Mouse (Mus musculus) v-Abl transformed pro-B cells (cell line): Measurements from ENCODE around the gene Cox4i1.

Experiments used
- in situ Hi-C, 2 experiments: fragments of 400-800 bp; cut with MboI; formaldehyde crosslinking; loops; one replicate each; pipeline ENCODE4 v1.15.1; 2025; ENCODE audit not compliant: unreplicated experiment in 2 of 2

Cox4i1 gene

DNA sequence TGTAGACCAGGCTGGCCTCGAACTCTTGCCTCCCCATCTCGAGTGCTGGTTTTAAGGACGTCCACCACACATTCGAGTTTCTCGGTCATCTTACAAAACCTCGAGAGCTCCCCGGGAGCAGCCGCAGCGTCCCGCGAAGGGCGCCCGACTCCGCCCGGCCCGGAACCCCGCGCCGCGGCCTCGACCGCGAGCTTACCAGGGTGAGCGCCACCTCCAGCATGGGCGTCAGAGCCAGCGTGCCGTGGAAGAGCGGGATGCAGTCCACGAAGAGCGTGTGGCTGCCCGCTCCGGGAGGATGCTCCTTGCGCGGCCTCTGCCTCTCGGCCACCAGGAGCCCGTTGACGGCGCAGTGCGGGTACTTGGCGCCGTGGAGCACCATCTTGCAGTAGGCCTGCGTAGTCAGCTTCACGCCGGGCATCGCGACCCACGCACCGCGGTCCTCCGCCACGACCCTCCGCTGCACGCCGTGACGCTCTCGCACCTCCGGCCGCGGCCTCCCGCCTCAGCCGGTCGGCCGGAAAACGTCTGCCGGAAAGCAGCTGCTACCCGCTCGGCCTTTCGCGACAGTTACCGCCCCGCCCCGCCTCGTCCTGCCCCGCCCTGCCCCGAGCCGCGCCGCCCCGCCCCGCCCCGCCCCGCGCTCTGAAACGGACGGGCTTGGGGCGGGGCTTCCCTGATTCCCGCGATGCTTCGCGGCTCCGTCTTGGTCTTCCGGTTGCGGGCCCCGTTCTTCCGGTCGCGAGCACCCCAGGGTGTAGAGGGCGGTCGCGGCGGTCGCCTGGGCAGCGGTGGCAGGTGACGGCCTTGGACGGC lies at the start of gene Cox4i1, which contains the start of gene Gm27021:
Gene Cox4i1 (plus strand): TSS at position 662 of the 813 bp plus-strand sequence.
Gene Gm27021 (minus strand): TSS at position 519 of the 813 bp plus-strand sequence.
- in situ Hi-C loops: loop anchor here in 1 of 2 experiments (25.0 kb wide), 1 partner anchor 1170 kb away; the partner anchor contains the start of gene Klhdc4

DNA sequence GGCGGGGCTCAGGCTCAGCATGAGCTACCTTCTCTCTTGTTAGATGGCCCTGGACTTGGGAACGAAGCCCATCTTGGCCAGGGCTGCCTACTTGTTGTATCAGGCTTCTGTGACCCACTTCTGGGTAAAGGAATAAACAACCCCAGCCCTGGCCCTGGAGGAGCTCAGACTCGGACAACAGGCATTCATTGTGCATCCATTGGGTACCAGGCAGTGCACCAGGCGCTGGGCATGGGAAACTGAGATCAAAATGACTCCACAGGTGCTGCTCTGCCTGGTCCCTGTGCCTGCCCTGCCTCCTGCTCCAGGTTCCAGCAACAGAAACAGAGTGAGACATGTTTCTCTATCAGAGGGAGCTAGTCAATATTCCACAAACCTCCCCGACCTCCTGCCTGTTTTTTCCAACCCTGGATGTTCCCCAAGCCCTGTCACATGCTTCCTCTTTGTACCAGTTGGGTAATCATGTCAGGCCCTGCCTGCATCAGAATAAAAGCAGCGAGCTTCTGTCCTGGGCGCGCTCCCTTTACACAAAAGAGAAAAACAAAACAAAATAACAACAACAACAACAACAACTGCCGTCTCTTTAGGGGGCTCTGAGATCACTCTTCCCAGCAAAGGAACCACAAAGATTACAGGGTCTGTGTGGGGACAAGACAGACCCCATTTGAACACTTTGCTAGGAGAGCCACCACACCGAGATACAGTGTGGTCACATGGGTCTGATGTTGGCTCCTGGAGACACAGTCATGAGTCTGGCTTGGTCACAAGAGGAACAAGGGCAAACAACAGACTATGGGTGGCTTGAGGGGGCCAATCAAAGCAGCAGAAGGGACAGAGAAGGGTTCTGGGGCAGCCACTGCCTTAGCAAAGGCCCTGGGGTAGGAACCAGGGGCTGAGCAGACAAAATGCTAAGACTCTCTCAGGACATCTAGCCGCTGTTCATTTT lies 48.5 kb upstream of the Cox4i1 start:
- in situ Hi-C loops: loop anchor here in 1 of 2 experiments (25.0 kb wide), 1 partner anchor 657 kb away; no protein-coding TSS in a partner anchor

DNA sequence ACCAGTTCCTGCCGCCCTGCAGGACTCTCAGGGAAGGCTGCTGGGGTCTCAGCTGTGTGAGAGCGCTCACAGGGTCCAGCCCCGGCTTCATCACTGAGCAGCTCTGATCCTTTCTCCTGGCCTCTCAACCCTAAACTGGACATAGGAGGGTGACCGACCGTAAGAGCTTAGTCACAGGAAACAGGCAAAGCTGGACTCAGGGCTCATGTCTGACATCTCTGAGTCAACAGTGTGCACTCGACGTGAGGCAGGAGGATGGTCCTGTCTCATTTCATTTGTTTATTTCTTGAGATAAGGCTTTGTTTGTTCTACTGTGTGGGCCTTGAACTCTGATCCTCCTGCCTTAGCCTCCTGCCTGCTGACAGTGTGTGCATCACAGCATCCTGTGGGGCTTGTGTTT lies 47.6 kb upstream of the Cox4i1 start:
- in situ Hi-C loops: loop anchor here in 1 of 2 experiments (25.0 kb wide), 1 partner anchor 658 kb away; no protein-coding TSS in a partner anchor

DNA sequence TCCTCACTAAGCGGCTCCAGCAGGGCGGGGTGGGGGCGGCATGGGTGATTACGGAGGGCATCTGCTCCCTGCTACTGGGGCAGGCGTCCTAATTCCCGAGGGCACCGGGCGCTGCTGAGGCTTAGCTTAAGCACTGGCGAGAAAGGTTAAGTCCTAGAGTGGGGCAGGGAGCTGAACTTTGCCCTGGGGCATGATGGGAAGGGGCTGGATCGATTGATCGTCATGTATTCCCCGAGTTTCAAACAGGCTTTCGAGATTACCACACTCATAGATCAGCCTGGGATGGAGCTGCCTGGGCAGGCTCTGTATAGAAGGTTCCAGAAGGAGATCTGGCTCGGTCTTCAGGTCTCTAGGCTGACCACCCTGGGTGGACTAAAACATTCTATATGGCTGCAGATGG lies 45.9 kb upstream of the Cox4i1 start:
- in situ Hi-C loops: loop anchor here in 1 of 2 experiments (25.0 kb wide), 1 partner anchor 660 kb away; no protein-coding TSS in a partner anchor

DNA sequence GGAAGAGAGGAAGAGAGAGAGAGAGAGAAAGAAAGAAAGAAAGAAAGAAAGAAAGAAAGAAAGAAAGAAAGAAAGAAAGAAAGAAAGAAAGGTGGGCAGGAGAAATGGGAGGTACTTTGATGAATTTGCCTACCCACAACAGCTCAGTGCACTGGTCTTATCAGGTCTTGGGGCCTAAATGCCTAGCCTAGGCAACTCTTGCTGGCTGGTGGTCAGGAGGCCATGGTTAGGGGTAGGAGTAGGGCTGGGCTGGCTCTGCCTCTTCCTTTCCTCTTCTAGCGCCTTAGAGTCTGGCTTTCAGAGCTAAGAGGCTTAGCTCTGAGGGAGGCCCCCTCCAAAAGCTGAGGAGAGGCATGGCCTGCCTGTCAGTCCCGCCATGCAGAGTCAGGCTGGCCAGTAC lies 44.4 kb upstream of the Cox4i1 start:
- in situ Hi-C loops: loop anchor here in 1 of 2 experiments (25.0 kb wide), 1 partner anchor 661 kb away; no protein-coding TSS in a partner anchor

DNA sequence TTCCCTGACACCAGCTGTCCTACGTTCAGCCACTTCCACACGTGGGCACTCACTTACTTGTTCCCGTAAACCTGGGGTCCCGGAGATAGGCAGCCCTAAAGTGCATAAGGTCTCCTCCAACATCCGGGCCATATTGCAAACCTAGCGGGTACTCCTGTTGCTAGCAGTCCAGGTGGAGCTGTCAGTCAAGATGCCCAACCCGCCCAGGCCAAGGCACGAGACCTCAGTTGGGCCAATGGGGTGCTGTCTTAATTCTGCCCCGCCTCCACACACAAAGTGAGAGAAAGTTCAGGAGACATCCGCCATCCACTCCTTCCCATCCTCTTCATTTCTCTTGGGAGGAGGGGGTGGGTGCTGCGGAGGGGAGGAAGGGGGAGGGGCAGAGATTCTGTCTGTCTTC lies 41.6 kb upstream of the Cox4i1 start:
- in situ Hi-C loops: no loop called here

DNA sequence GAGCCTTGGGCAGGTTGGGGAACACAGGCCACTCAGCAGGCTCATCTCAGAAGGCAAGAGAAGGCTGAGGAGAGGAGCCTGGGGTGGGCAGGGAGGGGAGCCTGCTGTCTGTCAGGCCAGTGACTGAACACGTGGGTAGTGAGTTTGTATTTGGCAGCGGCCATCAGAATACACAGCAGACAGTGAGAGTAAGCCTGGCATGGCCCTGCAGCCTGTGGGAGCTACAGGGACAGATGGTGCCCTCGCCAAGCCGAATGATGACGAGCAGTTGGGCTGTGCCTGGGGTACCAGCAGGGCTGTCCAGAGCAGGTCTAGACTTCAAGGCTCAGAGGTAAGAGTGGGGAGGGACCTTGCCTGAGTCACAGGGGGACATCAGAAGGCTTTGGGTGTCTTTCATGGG lies 40.7 kb upstream of the Cox4i1 start:
- in situ Hi-C loops: no loop called here

DNA sequence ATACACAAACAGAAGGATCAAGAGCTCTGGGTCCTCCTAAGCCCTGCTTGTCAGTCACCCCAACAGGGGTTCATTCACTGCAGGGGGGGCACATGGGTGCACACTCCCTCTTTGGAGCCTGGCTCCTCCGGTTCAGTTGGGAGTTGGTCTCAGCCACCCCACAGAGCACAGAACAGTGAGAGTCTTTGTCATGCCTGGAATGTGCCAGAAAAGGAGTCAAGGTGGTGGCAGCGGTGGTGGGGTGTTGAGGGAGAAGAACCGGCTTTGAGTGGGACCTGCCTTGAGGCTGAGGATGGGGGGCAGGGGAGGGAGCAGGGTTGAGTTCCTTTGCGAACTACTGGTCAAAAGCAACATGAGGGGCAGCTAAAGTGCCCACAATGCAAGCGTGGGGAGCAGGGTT lies 38.0 kb upstream of the Cox4i1 start:
- in situ Hi-C loops: no loop called here

DNA sequence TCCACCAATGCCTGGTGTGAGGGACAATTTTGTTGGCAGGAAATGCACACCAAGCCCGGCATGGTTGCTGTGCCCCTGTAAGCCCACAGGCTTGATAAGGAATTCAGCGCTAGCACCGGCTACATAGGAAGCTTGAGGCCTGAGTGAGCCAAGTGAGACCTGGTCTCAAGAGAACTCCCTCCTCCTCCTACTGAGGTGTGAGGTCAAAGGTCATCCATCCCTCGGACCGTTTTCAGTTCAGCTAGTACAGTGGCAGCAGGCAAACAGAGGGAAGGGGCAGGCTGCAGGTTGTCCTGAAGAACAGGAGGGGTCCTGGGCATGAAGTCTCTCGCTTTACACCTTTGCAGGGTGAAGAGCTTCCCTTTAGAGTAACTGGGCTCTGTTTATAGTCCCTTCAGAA lies 37.2 kb upstream of the Cox4i1 start:
- in situ Hi-C loops: no loop called here

DNA sequence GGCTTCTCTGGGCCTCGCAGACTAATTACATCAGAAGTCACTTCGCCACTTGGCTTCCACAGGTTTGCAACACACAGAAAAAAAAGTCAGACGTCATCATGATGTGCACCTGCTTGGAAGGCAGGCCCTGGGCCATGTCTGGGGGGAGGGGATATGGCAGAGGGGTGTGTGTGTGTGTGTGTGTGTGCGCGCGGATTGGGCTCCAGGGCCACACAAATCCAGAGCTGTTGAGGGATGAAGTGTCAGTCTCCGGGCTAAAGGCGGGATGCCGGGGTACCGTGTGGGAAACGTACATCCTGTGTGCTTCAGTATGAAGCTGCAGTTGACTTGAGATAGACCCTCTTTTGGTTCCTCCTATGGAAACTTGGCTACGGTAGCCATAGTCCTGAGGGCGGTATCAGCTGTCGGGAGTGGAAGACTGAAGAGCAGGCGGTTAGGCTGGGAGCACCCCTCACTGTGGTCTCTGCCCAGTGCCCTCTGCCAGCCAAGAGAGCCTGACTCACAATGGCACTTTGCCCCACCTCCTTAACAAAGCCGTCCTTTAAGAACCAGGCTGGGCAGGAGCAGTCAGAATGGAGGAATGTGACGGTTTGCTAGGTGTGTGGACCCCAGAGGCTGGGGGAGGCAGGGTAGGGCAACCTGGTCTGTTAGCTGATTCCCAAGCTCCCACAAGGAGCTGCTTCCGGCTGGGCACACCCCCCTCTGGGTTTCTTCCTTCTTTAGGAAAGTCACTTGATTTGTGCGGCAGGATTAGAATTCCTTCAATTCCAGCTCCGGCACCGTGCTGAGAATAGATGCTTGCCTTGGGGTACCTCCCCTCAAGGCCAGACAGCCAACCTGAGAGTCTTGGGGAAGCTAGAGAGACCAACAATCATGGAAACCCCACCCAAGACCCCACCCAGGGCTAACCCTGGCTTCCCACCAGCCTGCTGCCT lies 36.3 kb upstream of the Cox4i1 start:
- in situ Hi-C loops: no loop called here

DNA sequence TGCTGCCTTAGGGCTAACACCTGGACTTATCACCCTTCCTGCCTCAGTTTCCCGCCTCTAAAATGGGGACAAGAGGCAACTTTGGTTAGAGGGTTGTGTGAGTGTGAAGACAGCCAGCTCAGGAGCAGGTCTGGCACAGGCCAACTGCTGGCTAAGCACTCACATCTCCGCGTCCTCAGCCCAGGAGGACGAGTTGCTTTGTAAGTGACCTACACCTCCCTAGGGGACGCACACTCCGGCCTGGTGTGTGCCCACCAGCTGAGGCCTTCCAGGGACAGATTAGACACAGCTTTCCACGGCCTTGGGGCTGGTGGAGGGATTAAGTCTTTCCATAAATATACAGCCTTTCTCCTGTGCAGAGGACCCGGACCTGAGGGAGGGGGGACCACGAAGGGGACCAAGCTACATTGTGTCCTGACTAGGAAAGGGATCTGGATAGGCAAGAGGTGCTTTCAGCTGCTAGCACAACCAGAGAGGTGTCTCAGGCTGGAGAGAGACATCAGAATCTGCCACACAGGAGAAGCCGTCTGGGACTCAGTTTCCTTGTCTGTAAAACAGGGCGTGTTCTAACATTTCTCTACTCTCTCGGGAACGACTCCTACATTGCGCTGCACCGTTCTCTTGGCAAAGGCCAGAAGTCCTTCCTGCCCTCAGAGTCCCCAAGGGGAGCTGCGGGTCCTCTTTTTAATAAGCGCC lies 34.9 kb upstream of the Cox4i1 start:
- in situ Hi-C loops: no loop called here

DNA sequence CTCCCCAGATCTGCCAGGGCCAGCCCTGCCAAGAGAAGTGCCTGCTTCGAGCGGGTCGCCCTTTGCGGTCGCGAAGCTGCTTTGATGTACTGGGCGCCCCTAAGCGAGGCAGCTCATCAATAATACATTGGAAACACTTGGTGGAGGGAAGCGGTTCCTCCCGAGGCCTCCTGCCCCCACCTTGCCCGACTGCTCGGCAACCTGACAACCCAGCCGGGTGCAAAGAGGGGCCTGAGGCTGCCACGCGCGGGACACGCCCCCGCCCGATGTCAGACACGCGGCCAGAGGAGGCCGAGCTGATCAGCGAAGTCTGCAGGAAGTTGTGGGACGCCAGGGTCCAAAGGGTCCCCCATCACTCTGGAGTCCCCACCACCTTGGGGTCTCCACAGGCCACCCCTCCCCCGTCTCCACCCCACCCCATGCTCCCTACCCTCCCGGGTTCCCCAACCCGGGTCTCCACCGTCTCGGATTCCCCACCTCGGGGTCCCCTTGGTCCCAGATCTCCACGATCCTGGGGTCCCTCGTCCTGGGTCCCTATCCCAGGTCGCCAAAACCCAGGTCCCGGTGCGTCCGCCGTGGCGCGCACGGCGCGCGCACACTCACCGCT lies 34.3 kb upstream of the Cox4i1 start:
- in situ Hi-C loops: no loop called here

DNA sequence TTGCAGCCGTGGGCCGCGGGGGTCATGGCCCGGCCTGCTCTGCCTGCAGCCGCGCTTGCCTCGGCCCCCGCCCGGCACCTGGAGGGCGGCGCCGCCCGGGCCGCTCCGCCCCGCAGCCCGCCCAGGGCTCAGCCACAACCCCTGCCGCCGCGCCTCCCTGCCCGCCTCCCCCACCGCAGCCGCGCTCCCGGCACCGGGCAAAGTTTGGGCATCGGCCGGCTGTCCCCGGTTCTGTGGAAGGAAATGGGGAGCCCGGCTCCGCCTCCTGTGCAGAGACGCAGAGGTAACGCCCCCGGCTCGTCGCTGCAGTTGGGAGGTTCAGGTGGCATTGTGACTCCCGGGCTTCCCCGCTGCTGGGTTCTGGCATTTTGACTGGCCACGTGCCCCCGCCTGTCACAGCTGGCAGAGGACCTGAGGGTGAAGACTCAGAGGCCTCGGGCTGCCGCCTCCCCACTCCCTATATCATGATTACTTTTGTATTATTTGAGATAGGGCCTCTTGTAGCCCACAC lies 33.6 kb upstream of the Cox4i1 start:
- in situ Hi-C loops: no loop called here

DNA sequence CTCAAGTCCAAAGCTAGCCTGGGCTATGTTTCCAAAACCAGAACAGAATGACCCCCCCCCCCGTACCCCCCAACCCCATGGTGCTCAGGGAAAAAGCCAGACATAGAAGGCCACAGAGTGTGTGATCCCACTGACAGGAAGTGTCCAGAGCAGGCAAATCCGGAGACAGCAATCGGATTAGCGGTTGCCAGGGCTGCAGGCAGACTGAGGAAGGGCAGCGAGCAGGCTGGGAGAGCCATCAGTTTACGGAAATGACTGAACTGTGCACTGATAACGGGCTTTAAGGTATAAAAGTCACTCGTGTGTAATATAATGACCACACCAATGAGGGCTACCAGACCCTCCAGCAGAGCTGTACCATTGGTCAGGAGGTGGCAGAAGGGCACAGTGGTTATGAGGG lies 26.8 kb upstream of the Cox4i1 start:
- in situ Hi-C loops: no loop called here

DNA sequence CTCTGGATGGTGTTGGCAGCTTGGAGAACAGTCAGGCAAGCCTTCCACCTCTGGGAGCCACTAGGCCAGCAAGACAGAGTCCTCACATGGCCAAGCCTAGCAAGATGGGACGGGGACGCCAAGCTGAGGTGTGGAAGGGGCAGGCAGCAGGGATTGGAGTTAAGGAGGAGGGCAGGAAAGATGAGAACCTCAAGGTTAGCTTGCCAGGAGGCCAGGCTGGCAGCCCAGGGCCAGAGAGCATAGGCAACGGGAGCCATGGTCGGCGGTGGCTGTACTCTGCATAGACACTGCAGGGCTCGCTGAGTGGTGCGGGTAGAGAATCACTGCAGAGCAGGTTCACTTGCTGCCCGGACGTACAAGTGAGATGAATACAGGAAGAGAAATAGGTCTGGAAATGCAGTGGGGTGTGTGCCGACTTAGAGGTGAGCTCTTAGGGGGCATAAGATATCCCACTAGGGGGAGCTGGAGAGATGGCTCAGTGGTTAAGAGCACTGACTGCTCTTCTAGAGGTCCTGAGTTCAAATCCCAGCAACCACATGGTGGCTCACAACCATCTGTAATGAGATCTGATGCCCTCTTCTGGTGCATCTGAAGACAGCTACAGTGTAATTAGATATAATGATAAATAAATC lies 25.9 kb upstream of the Cox4i1 start:
- in situ Hi-C loops: no loop called here

DNA sequence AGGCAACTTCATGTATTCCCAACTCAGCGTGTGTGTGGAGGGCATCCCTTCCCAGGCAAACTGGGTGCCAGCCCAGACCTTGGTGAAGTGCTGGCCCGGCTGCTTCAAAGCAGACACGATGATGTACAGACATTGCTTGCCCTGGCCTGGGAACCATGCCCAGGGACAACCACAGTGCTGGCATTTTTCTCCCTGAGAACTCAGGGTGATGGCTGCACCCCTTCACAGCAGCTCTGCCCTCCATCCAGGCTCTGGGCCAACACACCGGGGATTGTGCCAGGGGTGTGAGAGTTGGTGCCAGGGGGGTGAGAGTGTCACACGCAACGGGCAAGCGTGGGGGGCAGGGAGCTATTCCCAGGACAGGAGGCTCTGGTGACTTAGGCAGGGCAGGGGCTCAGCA lies 23.4 kb upstream of the Cox4i1 start:
- in situ Hi-C loops: no loop called here

DNA sequence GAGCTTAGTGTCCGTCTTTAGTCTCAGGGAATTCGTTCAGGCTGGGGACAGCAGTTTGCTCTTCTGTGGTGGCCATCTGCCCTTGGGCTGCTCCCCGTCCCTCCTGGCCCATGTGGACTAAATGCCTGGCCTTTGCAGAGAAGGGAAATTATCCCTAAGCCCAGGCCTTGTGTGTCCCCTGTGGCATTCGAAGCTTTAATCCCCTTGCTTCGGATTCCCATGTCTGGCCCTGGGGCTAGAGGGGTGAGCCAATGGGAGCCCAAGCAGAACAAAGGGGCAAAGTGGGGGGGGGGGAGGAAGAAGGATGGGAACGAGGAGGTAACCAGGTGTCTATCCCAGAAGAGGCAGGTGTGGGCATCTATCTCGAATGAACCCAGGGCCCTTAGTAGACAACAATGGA lies 20.5 kb upstream of the Cox4i1 start, which contains the start of gene 1190005I06Rik:
Gene 1190005I06Rik (minus strand): TSS at position 101 of the 400 bp plus-strand sequence.
- in situ Hi-C loops: no loop called here
